Mouse (Mus musculus) neural tube, embryonic 15.5 days (tissue): ENCODE data around the gene Xbp1. TPM values are rescaled to one million over a fixed set of nuclear protein-coding genes. Genes with fewer than 3 reads are reported as not detected.

Experiments used
- ATAC-seq: fragments of 200-750 bp; cut with Nextera tagmentation; 2 replicates; pipeline ENCODE4 v1.8.0; 2017; ENCODE audit warnings: mild to moderate bottlenecking, moderate TSS enrichment, moderate library complexity; ENCODE audit not compliant: low FRiP score
- H3K27ac ChIP-seq: fragments of 300-500 bp; sonication (generic); replicated peaks from 2 replicates; pipeline ENCODE4 v1.5.1; 2015; ENCODE audit warnings: mild to moderate bottlenecking, inconsistent platforms
- H3K27me3 ChIP-seq: fragments of 300-500 bp; sonication (generic); replicated peaks from 2 replicates; pipeline ENCODE4 v1.6.1; 2015; ENCODE audit warnings: inconsistent platforms
- H3K36me3 ChIP-seq: fragments of 300-500 bp; sonication (generic); 2 replicates; pipeline ENCODE4 v1.6.1; 2015; ENCODE audit warnings: inconsistent platforms
- H3K4me1 ChIP-seq: fragments of 300-500 bp; sonication (generic); 2 replicates; pipeline ENCODE4 v1.6.1; 2015; ENCODE audit warnings: inconsistent platforms
- H3K4me2 ChIP-seq: fragments of 300-500 bp; sonication (generic); 2 replicates; pipeline ENCODE4 v1.6.1; 2015; ENCODE audit warnings: inconsistent platforms, mild to moderate bottlenecking, moderate library complexity
- H3K4me3 ChIP-seq: fragments of 300-500 bp; sonication (generic); replicated peaks from 2 replicates; pipeline ENCODE4 v1.5.1; 2015; ENCODE audit warnings: mild to moderate bottlenecking, inconsistent platforms
- H3K9ac ChIP-seq: fragments of 300-500 bp; sonication (generic); replicated peaks from 2 replicates; pipeline ENCODE4 v1.6.1; 2015; ENCODE audit warnings: mild to moderate bottlenecking, inconsistent platforms
- H3K9me3 ChIP-seq: fragments of 300-500 bp; sonication (generic); replicated peaks from 2 replicates; pipeline ENCODE4 v1.6.1; 2016; ENCODE audit warnings: inconsistent platforms
- WGBS: fragments of 180-500 bp; shearing (Covaris S2); methylation state at CpG from one replicate; pipeline ENCODE4 v1.1.7; 2015; ENCODE audit warnings: mixed read lengths; 5-methylcytosine and 5-hydroxymethylcytosine counted together
- polyA plus RNA-seq: library from polyadenylated mRNA; unstranded; fragments of >200 nt; fragmentation: Nextera tagmentation; extraction: Ambion mirVana; gene quantifications from 2 replicates; pipeline ENCODE4 v1.2.1, GENCODE M21; 2015

The Xbp1 gene
- polyA plus RNA-seq, 1 experiment from 2014 or later: 154 TPM

DNA sequence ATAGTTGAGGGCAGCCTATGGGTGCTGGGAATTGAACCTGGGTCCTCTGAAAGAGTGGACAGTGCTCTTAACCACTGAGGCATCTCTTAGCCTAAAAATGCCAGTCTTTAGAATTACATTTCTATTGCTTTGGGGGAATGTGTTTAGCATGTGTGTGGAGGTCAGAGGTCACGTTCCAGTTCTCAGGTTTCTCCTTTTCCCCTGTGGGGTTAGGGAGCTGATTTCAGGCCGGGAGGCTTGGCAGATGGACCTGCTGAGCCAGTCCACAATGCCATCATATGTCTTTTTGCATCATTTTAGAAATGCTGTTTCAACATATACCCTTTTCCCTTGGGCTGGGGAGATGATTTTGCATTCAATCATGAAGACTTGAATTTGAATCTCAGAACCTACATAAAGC is 26.6 kb upstream of the Xbp1 start:
- Histone ChIP-seq H3K4me3 (no peak overlapping the region), H3K9me3 (no peaks in the 10 kb centered on the region), H3K9ac (no peak overlapping the region), H3K36me3 (no peaks in the 10 kb centered on the region), H3K27ac (no peak overlapping the region), H3K4me2 (no peak overlapping the region), H3K27me3 (no peaks in the 10 kb centered on the region), H3K4me1 (no peaks in the 10 kb centered on the region)
- WGBS: 67% methylated on average over 2 of the region's 2 CpGs
- no peak for ATAC-seq

DNA sequence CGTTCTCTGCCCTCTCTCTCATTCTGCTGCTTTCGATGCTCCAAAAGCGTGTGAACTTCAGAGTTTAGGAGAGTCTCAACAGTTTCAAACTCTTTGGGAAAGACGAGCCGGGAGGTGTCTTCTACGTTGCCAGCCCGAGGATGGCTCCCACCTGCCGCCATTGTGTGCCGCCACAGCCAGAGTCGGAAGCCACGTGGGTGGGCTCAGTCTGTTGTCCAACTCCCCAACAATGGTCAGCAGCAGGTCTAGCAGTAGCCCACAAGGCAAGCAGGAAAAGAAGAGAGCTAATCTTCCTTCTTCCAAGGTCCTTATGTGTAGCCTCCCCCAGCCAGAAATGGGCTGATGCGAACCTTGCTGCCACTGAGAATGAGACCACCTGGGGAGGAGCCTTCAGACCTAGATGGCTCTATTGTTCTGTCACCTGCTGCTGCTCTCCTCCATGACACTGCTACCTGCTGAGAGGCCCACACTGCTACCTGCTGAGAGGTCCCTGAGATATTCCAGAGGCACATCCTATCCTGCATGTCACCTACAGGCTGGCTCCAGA is 25.1 kb upstream of the Xbp1 start:
- no peak overlapping the region for H3K27ac ChIP-seq
- 67% methylated on average over 12 of the region's 12 CpGs for WGBS
- H3K9ac ChIP-seq: no peak overlapping the region
- no peaks in the 10 kb centered on the region for H3K36me3 ChIP-seq
- no peaks in the 10 kb centered on the region for H3K9me3 ChIP-seq
- no peak for ATAC-seq
- no peaks in the 10 kb centered on the region for H3K4me1 ChIP-seq
- no peak overlapping the region for H3K4me2 ChIP-seq
- H3K27me3 ChIP-seq: no peaks in the 10 kb centered on the region
- H3K4me3 ChIP-seq: no peak overlapping the region

DNA sequence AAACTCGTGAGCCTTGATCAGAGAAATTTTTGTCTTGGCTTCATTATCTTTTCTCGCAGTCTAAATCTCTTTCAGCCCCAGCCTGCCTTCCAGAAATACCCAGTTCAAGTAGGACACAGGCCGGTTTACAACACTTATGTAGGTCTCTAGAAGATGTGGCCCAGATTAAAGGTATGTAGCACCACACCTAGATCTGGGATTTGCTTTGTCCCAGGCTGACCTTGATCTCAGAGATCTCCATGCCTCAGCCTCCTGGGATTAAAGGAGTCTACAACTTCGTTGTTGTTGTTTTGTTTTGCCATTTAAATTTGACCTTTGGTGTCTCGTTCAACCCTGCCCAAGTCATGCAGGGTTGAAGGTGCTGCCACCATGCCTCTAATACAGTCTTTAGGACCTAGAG is 24.6 kb upstream of the Xbp1 start:
- Histone ChIP-seq H3K4me1 (no peaks in the 10 kb centered on the region), H3K27me3 (no peaks in the 10 kb centered on the region), H3K4me2 (no peak overlapping the region), H3K9me3 (no peaks in the 10 kb centered on the region), H3K27ac (no peak overlapping the region), H3K4me3 (no peak overlapping the region), H3K36me3 (no peaks in the 10 kb centered on the region), H3K9ac (no peak overlapping the region)
- no peak for ATAC-seq
- 84% methylated on average over 5 of the region's 5 CpGs for WGBS

DNA sequence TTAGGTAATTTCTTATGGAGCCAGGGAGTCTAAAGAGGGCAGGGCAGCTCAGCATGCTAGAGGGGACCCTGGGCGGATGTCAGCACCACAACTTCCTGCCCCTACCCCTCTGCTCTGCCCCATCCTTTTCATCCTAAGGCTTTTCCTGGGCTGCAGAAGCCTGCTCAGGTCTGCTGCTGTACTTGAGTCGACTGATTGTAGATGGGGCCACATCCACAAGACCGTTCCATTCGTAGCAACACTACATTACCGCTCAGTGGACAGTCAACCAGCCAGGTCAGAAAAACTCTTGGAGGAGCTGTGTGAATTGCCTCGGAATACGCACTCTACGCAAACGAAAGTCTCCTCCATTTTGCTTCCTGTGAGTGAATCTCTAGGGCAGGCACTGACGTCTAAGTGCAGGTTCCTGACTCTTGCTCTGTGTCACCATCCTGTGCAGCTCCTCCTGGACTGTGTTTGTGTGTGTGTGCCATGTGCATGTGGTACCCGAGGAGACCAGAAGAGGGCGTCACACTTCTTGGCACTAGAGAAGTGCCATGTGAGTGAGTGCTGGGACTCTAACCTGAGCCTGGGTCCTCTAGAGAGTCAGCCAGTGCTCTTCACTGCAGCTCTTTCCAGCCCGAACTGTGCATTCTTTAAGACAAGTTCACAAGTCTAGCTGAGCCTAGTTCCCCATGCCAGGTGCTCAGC is 23.8 kb upstream of the Xbp1 start:
- H3K9ac ChIP-seq: no peak overlapping the region
- no peak overlapping the region for H3K4me3 ChIP-seq
- no peaks in the 10 kb centered on the region for H3K36me3 ChIP-seq
- no peaks in the 10 kb centered on the region for H3K27me3 ChIP-seq
- H3K4me1 ChIP-seq: no peaks in the 10 kb centered on the region
- no peak for ATAC-seq
- H3K9me3 ChIP-seq: no peaks in the 10 kb centered on the region
- no peak overlapping the region for H3K4me2 ChIP-seq
- 96% methylated on average over 13 of the region's 13 CpGs for WGBS
- no peak overlapping the region for H3K27ac ChIP-seq

DNA sequence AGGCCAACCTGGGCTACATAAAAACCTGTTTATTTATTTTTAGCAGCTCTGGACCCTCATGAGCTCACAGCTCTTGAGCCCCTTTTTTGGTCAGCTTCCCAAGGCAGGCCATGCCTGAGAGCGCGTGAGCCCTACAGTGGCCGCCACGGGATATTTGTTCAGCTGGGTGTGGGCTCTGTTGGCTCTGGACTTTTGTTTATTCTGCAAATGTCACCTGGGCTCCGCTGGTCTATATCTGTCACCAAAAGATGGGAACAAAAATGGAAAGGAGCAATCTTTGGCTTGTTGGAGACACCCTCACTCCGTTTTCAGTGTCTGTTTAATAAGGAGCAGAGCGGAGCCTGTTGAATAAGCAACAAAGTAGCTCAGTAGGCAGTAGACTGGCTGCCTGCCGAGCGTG is 22.0 kb upstream of the Xbp1 start:
- Histone ChIP-seq H3K9ac (no peak overlapping the region), H3K27me3 (no peaks in the 10 kb centered on the region), H3K4me2 (no peak overlapping the region), H3K9me3 (no peaks in the 10 kb centered on the region), H3K4me3 (no peak overlapping the region), H3K4me1 (no peaks in the 10 kb centered on the region), H3K36me3 (no peaks in the 10 kb centered on the region), H3K27ac (no peak overlapping the region)
- 87% methylated on average over 9 of the region's 9 CpGs for WGBS
- no peak for ATAC-seq

DNA sequence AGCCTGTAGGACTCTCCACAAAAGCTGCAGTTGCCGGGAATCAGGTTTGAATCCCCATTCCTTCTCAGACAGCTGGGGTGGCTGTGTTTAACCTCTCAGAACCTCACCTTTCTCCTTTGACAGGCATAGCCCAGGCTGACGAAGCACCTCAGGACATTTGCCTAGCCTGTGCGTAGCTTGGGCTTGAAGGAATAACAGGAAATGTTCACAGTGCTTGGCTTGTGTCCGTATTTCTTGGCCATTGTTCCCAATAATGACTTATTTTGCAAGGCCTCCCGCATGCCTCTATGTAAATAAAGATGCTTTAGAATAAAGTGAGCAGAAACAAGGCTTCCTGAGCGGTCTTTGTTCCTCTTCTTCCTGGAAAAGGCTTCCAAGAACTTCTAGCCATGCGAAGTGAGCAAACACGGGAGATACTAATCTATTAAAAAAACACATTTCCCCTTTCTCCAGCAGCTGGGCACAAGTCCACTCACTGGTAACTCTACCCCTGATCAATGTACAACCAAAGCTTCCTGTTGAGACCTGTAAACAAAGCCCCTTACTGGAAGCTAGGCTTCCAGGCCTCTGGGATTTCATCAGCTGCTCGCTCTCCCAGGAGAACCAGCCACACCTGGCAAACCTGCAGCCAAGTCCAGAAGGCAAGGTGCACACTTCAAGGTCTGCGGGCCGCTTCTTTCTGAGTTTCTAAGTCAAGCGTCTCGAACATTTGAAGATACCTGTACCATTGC is 21.4 kb upstream of the Xbp1 start:
- no peak for ATAC-seq
- no peaks in the 10 kb centered on the region for H3K9me3 ChIP-seq
- H3K4me2 ChIP-seq: no peak overlapping the region
- WGBS: 79% methylated on average over 13 of the region's 13 CpGs
- no peaks in the 10 kb centered on the region for H3K4me1 ChIP-seq
- no peaks in the 10 kb centered on the region for H3K36me3 ChIP-seq
- no peak overlapping the region for H3K27ac ChIP-seq
- no peak overlapping the region for H3K4me3 ChIP-seq
- no peak overlapping the region for H3K9ac ChIP-seq
- H3K27me3 ChIP-seq: no peaks in the 10 kb centered on the region

DNA sequence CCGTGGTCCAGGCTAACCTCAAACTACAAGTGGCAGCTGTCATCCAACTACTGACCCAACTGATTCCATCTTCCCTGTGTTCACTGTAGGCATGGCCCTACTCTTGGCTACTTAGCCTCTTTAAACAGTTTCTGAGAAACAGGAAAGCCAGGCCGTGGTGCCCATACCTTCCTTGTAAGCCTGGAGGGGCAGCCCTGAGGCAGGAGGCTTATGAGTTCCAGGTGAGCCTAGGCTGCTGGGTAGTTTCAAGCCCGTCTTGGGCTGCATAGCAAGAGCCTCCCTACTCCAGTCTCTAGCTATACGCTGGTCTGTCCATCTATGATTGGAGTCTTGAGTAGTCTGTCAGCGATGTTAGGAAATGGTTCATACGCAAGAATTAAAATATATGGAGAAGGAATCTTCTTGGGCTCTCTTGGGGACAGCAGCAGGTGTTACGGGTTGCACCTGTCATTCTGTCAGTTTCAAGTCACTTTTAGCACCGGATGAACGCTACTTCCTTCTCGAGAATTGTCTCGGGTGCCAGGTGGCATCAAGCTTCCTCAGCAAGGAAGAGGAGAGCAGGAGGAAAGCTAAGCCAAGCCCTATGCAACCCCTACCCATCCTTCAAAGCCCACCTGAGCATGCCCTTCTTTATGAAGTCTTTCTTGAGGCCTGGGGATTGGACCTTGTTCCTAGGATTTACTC is 20.4 kb upstream of the Xbp1 start:
- WGBS: 94% methylated on average over 11 of the region's 11 CpGs
- Histone ChIP-seq H3K4me1 (no peaks in the 10 kb centered on the region), H3K9ac (no peak overlapping the region), H3K27ac (no peak overlapping the region), H3K9me3 (no peaks in the 10 kb centered on the region), H3K36me3 (no peaks in the 10 kb centered on the region), H3K4me3 (no peak overlapping the region), H3K27me3 (no peaks in the 10 kb centered on the region), H3K4me2 (no peak overlapping the region)
- ATAC-seq: no peak

DNA sequence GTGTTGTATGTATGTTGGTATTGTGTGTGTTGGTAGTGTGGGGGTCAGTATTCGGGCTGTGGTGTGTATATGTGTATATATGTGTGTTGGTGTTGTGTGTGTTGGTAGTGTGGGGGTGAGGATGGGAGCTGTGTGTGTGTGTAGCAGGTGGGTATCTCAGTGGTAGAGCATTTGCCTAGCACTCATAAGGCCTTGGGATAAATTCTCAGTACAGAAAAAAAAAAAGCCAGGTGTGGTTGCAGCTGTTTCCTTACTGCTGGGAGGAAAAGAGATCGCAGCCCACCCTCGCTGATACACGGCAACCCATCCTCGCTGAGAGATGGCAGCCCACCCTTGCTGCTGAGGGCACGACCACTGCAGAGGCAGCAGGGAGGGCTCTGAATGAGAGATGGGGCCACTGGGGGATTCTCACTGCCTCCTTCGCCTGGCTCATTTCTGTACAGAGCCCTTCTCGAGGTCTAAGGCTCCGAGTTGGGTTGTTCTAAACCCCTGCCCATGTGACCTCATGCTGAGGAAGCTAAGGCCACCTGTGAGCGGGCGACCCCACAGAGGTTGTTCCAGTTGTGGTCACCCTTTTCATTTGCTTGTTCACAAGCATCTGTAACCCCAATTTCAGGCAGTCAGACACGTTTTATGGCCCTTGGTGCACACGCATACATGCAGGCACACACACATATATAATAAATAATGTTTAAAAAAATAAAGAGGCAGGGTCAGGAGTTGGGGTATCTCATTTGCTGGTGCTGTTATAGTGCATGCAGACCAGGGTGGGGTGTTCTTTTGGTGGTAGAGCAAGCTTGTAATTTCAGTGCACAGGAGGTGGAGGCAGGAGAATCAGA is 19.3 kb upstream of the Xbp1 start:
- WGBS: 87% methylated on average over 13 of the region's 13 CpGs
- Histone ChIP-seq H3K9me3 (no peaks in the 10 kb centered on the region), H3K4me2 (no peak overlapping the region), H3K9ac (no peak overlapping the region), H3K4me1 (no peaks in the 10 kb centered on the region), H3K27me3 (no peaks in the 10 kb centered on the region), H3K4me3 (no peak overlapping the region), H3K36me3 (no peaks in the 10 kb centered on the region), H3K27ac (no peak overlapping the region)
- no peak for ATAC-seq

DNA sequence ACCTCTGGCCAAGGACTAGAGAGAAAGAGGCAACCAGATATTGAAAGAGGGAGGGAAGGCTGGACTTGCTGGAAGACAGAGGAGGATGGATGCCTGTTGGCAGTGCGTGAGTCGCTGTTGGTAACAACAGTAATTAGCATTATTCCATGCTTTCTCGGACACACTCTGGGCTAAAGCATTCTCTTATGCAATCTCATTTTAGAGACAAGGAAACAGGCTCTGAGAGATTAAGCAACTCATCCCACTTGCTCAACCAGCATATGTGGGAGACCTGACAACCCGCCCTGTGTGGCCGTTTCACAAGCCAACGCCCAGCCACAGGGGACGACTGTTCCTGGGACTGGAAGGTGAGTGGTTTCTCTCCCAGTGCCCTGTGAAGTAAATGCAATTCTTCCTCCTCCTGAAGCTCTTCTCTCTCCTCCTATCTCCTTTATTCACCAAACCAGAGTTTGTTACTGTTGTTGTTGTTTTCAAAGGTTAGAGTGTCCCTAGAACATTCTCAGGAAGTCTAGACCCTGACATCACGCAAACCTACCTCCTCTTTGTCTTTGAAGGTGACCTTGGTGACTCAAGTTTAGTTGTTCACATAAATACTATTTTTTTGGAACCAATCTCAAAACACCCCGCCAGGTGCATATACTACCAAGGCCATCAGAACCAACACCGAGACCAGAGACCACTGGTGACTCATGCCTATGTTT is 18.0 kb upstream of the Xbp1 start:
- H3K27me3 ChIP-seq: no peaks in the 10 kb centered on the region
- H3K4me1 ChIP-seq: no peaks in the 10 kb centered on the region
- no peak overlapping the region for H3K4me2 ChIP-seq
- H3K36me3 ChIP-seq: no peaks in the 10 kb centered on the region
- H3K9me3 ChIP-seq: no peaks in the 10 kb centered on the region
- no peak overlapping the region for H3K27ac ChIP-seq
- 82% methylated on average over 10 of the region's 10 CpGs for WGBS
- H3K4me3 ChIP-seq: no peak overlapping the region
- no peak overlapping the region for H3K9ac ChIP-seq
- no peak for ATAC-seq

DNA sequence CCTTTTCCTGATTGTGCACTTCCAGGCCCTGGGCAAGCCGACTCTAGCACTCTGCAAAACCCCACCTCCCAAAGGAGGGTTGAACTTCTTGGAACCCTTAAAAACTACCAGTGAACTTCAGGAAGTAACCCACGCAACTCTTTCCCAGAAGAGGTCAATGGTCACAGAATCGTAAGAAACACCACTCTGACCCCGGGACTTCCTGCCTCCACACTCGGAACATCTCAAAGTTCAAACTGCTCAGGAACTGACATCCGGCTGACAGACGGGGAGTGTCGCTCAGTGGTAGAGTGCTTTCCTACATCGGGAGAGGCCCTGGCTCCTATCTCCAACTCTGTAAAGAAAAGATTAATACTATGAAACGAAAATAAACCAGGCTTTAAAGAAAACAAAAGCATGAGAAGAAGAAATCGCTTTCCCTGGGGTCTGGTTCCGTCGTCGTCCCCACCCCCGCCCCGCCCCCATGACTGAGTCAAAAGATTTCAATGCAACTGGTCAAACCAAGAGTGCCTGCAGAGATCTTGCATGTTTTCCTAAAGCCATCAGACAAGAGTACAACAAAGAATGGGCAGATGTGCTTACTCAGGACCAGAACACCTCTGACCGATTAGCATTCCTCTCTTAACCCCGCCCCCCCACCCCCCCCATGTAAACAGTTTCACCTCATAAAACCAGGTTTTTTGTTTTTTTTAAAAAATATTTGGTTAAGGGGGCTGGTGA is 14.4 kb upstream of the Xbp1 start:
- Histone ChIP-seq H3K36me3 (no peaks in the 10 kb centered on the region), H3K4me3 (no peak overlapping the region), H3K9me3 (no peaks in the 10 kb centered on the region), H3K9ac (no peak overlapping the region), H3K27ac (no peak overlapping the region), H3K27me3 (no peaks in the 10 kb centered on the region), H3K4me2 (no peak overlapping the region), H3K4me1 (no peaks in the 10 kb centered on the region)
- no peak for ATAC-seq
- 51% methylated on average over 18 of the region's 18 CpGs for WGBS
